Mouse (Mus musculus): ENCODE measurements around the gene Zbtb9.

GRCm38 (mm10) chr17:27028909-27029308 lies 55.9 kb downstream of the Zbtb9 start, which contains the start of gene Bak1:
- TF ChIP-seq GATA1 (IDR thresholded peaks at IDR 0.05; ENCODE audit: low read length) (no peak), TAL1 (IDR thresholded peaks at IDR 0.05; ENCODE audit: low read length) (no peak)

Measured in erythroblast, embryonic 14.5 days (primary cell).